Mouse (Mus musculus) midbrain, embryonic 16.5 days (tissue): ENCODE data around the gene Gm48552. TPM values are rescaled to one million over a fixed set of nuclear protein-coding genes. Genes with fewer than 3 reads are reported as not detected.

Experiments used
- ATAC-seq: fragments of 200-750 bp; cut with Nextera tagmentation; 2 replicates; pipeline ENCODE4 v1.8.0; 2017; ENCODE audit warnings: moderate TSS enrichment
- H3K27ac ChIP-seq: fragments of 300-500 bp; sonication (generic); 2 replicates; pipeline ENCODE4 v1.5.1; 2014; ENCODE audit warnings: mild to moderate bottlenecking, low read length, mixed read lengths
- H3K27me3 ChIP-seq: fragments of 300-500 bp; sonication (generic); 2 replicates; pipeline ENCODE4 v1.6.1; 2014; ENCODE audit warnings: low read depth, low read length, mixed read lengths; ENCODE audit not compliant: control insufficient read depth, insufficient read depth
- H3K36me3 ChIP-seq: fragments of 300-500 bp; sonication (generic); 2 replicates; pipeline ENCODE4 v1.6.1; 2014; ENCODE audit warnings: mild to moderate bottlenecking, low read length, moderate library complexity, mixed read lengths; ENCODE audit not compliant: control insufficient read depth, insufficient read depth
- H3K4me1 ChIP-seq: fragments of 300-500 bp; sonication (generic); 2 replicates; pipeline ENCODE4 v1.6.1; 2014; ENCODE audit warnings: mild to moderate bottlenecking, low read length, mixed read lengths; ENCODE audit not compliant: control insufficient read depth, insufficient read depth
- H3K4me2 ChIP-seq: fragments of 300-500 bp; sonication (generic); 2 replicates; pipeline ENCODE4 v1.6.1; 2014; ENCODE audit warnings: mild to moderate bottlenecking, low read length, mixed read lengths
- H3K4me3 ChIP-seq: fragments of 300-500 bp; sonication (generic); 2 replicates; pipeline ENCODE4 v1.5.1; 2014; ENCODE audit warnings: low read depth, mild to moderate bottlenecking, low read length, moderate library complexity, mixed read lengths
- H3K9ac ChIP-seq: fragments of 300-500 bp; sonication (generic); 2 replicates; pipeline ENCODE4 v1.6.1; 2014; ENCODE audit warnings: low read depth, low read length, mixed read lengths
- H3K9me3 ChIP-seq: fragments of 300-500 bp; sonication (generic); replicated peaks from 2 replicates; pipeline ENCODE4 v1.6.1; 2014; ENCODE audit warnings: mild to moderate bottlenecking, low read length, mixed read lengths; ENCODE audit not compliant: control insufficient read depth, poor library complexity, severe bottlenecking
- WGBS: fragments of 180-500 bp; shearing (Covaris S2); extraction: QIAGEN DNeasy Blood & Tissue Kit; methylation state at CpG from one replicate; pipeline ENCODE4 v1.1.7; 2014; 5-methylcytosine and 5-hydroxymethylcytosine counted together
- polyA plus RNA-seq: library from polyadenylated mRNA; unstranded; fragments of >200 nt; fragmentation: Nextera tagmentation; extraction: Ambion mirVana; gene quantifications from 2 replicates; pipeline ENCODE4 v1.2.1, GENCODE M21; 2015

Gm48552 gene
- polyA plus RNA-seq, 1 experiment from 2014 or later: 3.3 TPM

- Histone ChIP-seq H3K36me3 (peaks cover 36% of the 10 kb centered on the region), H3K27ac (no peak overlapping the region), H3K4me2 (no peak overlapping the region), H3K4me1 (peaks cover 18% of the 10 kb centered on the region), H3K9ac (no peak overlapping the region), H3K27me3 (no peaks in the 10 kb centered on the region; the same call in 1 of the 2 replicates), H3K9me3 (no peaks in the 10 kb centered on the region), H3K4me3 (no peak overlapping the region)
- no peak for ATAC-seq
- 70% methylated on average over 6 of the region's 6 CpGs for WGBS
Measured at GRCm38 (mm10) chr10:81367207-81367495, 21.7 kb upstream of the Gm48552 start.

- WGBS: 91% methylated on average over 10 of the region's 10 CpGs
- no peak overlapping the region for H3K9ac ChIP-seq
- H3K9me3 ChIP-seq: no peaks in the 10 kb centered on the region
- no peak overlapping the region for H3K27ac ChIP-seq
- H3K4me2 ChIP-seq: no peak overlapping the region
- H3K27me3 ChIP-seq: no peaks in the 10 kb centered on the region
- peaks cover 24% of the 10 kb centered on the region for H3K4me1 ChIP-seq
- no peak for ATAC-seq
- H3K36me3 ChIP-seq: peaks cover 12% of the 10 kb centered on the region
- no peak overlapping the region for H3K4me3 ChIP-seq
Measured at GRCm38 (mm10) chr10:81375322-81375721, 13.5 kb upstream of the Gm48552 start.

- peaks cover 24% of the 10 kb centered on the region for H3K4me1 ChIP-seq
- peak overlapping the region; percentile 94 for H3K4me2 ChIP-seq
- peak overlapping the region; percentile 90 for H3K9ac ChIP-seq
- WGBS: 46% methylated on average over 6 of the region's 6 CpGs
- H3K4me3 ChIP-seq: peak overlapping the region; percentile 79
- no peaks in the 10 kb centered on the region for H3K27me3 ChIP-seq
- H3K27ac ChIP-seq: no peak overlapping the region
- no peak for ATAC-seq
- H3K36me3 ChIP-seq: peaks cover 2% of the 10 kb centered on the region; the same call in 1 of the 2 replicates
- no peaks in the 10 kb centered on the region for H3K9me3 ChIP-seq
Measured at GRCm38 (mm10) chr10:81376561-81377361, 12.0 kb upstream of the Gm48552 start.

GRCm38 (mm10) chr10:81377362-81377664, 11.5 kb upstream of the Gm48552 start:
- no peaks in the 10 kb centered on the region for H3K27me3 ChIP-seq
- H3K27ac ChIP-seq: no peak overlapping the region
- H3K36me3 ChIP-seq: peaks cover 2% of the 10 kb centered on the region; the same call in 1 of the 2 replicates
- no peaks in the 10 kb centered on the region for H3K9me3 ChIP-seq
- ATAC-seq: no peak
- 58% methylated on average over 2 of the region's 2 CpGs for WGBS
- peak overlapping the region; percentile 90 for H3K9ac ChIP-seq
- peaks cover 24% of the 10 kb centered on the region for H3K4me1 ChIP-seq
- peak overlapping the region; percentile 94 for H3K4me2 ChIP-seq
- H3K4me3 ChIP-seq: peak overlapping the region; percentile 79

GRCm38 (mm10) chr10:81377793-81378552, 10.8 kb upstream of the Gm48552 start, which contains the start of gene Fzr1:
Fzr1 (minus strand) TSS chr10:81378516.
- Histone ChIP-seq H3K4me3 (peak within 1 kb of the TSS; percentile 79), H3K9me3 (no peaks in the 10 kb centered on the region), H3K27ac (peak within 1 kb of the TSS; percentile 84), H3K9ac (peak within 1 kb of the TSS; percentile 90), H3K36me3 (peaks cover 2% of the 10 kb centered on the region; the same call in 1 of the 2 replicates), H3K4me2 (peak within 1 kb of the TSS; percentile 94), H3K4me1 (peaks cover 24% of the 10 kb centered on the region), H3K27me3 (no peaks in the 10 kb centered on the region)
- 2% methylated on average over 35 of the region's 59 CpGs for WGBS
- peak; percentile 61 for ATAC-seq

- no peaks in the 10 kb centered on the region for H3K9me3 ChIP-seq
- H3K9ac ChIP-seq: peak overlapping the region; percentile 43
- peaks cover 24% of the 10 kb centered on the region for H3K4me1 ChIP-seq
- no peaks in the 10 kb centered on the region for H3K27me3 ChIP-seq
- peak overlapping the region; percentile 75 for H3K27ac ChIP-seq
- under 1% methylated on average over 46 of the region's 46 CpGs for WGBS
- no peaks in the 10 kb centered on the region for H3K36me3 ChIP-seq
- ATAC-seq: peak; percentile 96
- peak overlapping the region; percentile 79 for H3K4me3 ChIP-seq
- H3K4me2 ChIP-seq: peak overlapping the region; percentile 58
Measured at GRCm38 (mm10) chr10:81378553-81379182, 10.1 kb upstream of the Gm48552 start.

GRCm38 (mm10) chr10:81379183-81379553, 9.6 kb upstream of the Gm48552 start:
- Histone ChIP-seq H3K27me3 (no peaks in the 10 kb centered on the region), H3K4me2 (peak overlapping the region; percentile 58), H3K9ac (peak overlapping the region; percentile 43), H3K9me3 (no peaks in the 10 kb centered on the region), H3K4me1 (peaks cover 24% of the 10 kb centered on the region), H3K27ac (peak overlapping the region; percentile 75), H3K4me3 (peak overlapping the region; percentile 79), H3K36me3 (no peaks in the 10 kb centered on the region)
- ATAC-seq: no peak; the same call in 1 of the 2 replicates
- 57% methylated on average over 3 of the region's 3 CpGs for WGBS

GRCm38 (mm10) chr10:81379809-81380378, 8.9 kb upstream of the Gm48552 start:
- no peaks in the 10 kb centered on the region for H3K36me3 ChIP-seq
- H3K4me1 ChIP-seq: peaks cover 26% of the 10 kb centered on the region
- no peaks in the 10 kb centered on the region for H3K27me3 ChIP-seq
- no peak for ATAC-seq
- no peak overlapping the region for H3K4me3 ChIP-seq
- H3K4me2 ChIP-seq: no peak overlapping the region
- H3K9ac ChIP-seq: no peak overlapping the region
- H3K9me3 ChIP-seq: no peaks in the 10 kb centered on the region
- H3K27ac ChIP-seq: no peak overlapping the region
- 91% methylated on average over 6 of the region's 6 CpGs for WGBS
